Mouse (Mus musculus) c-Kit-positive CD71-positive TER-119-positive erythroid progenitor cells, embryonic 14.5 days (primary cell): Measurements from ENCODE around the gene Olfr643.

ENCODE experiments used
- DNase-seq: peaks from one replicate; pipeline ENCODE4 v3.0.0-alpha.2; 2013; ENCODE audit warnings: low spot score

Gene Olfr643

GRCm38 (mm10) chr7:104137305-104137704 is at the start of gene Olfr643:
Olfr643 (minus strand) TSS chr7:104137405.
- no peak for DNase-seq

- no peak for DNase-seq
Measured at GRCm38 (mm10) chr7:104183292-104183691, 46.1 kb upstream of the Olfr643 start, which contains the start of gene Olfr648. Olfr648 (minus strand) TSS chr7:104183392.

- DNase-seq, result no peak
Measured at GRCm38 (mm10) chr7:104179074-104179473, 41.9 kb upstream of the Olfr643 start.

GRCm38 (mm10) chr7:104178422-104179054 is 41.3 kb upstream of the Olfr643 start:
- no peak for DNase-seq

GRCm38 (mm10) chr7:104175085-104175484 is 37.9 kb upstream of the Olfr643 start:
- DNase-seq, result no peak

GRCm38 (mm10) chr7:104169634-104170204 is 32.5 kb upstream of the Olfr643 start:
- no peak for DNase-seq

- DNase-seq, result no peak
Measured at GRCm38 (mm10) chr7:104167105-104167504, 29.9 kb upstream of the Olfr643 start.

GRCm38 (mm10) chr7:104150456-104150855 is 13.3 kb upstream of the Olfr643 start, which contains the start of gene Ubqlnl:
Ubqlnl (minus strand) TSS chr7:104150556.
- no peak for DNase-seq

- no peak for DNase-seq
Measured at GRCm38 (mm10) chr7:104143179-104143578, 6.0 kb upstream of the Olfr643 start, which contains the start of gene Ubqln3. Ubqln3 (minus strand) TSS chr7:104143279.

GRCm38 (mm10) chr7:104129726-104130125 is 7.5 kb downstream of the Olfr643 start, which contains the start of gene Ubqln5:
Ubqln5 (minus strand) TSS chr7:104129826.
- DNase-seq, result no peak

GRCm38 (mm10) chr7:104104757-104104972 is 32.5 kb downstream of the Olfr643 start, which contains the start of gene Olfr646:
Olfr646 (plus strand) TSS chr7:104104873.
- no peak for DNase-seq

GRCm38 (mm10) chr7:104103913-104104756 is 33.1 kb downstream of the Olfr643 start:
- DNase-seq, result no peak

GRCm38 (mm10) chr7:104085365-104085764 is 51.8 kb downstream of the Olfr643 start, which contains the start of gene Olfr645:
Olfr645 (minus strand) TSS chr7:104085465.
- DNase-seq, result no peak

GRCm38 (mm10) chr7:104071769-104072168 is 65.4 kb downstream of the Olfr643 start, which contains the start of gene Olfr644:
Olfr644 (minus strand) TSS chr7:104071869.
- no peak for DNase-seq

GRCm38 (mm10) chr7:104061345-104061744 is 75.9 kb downstream of the Olfr643 start, which contains the start of gene 4930516K23Rik:
4930516K23Rik (minus strand) TSS chr7:104061445.
- DNase-seq, result no peak

- DNase-seq, result no peak
Measured at GRCm38 (mm10) chr7:104059215-104059614, 78.0 kb downstream of the Olfr643 start.

GRCm38 (mm10) chr7:104052566-104052965 is 84.6 kb downstream of the Olfr643 start, which contains the start of gene Olfr642:
Olfr642 (minus strand) TSS chr7:104052666.
- DNase-seq, result no peak

GRCm38 (mm10) chr7:104050745-104051144 is 86.5 kb downstream of the Olfr643 start:
- no peak for DNase-seq

GRCm38 (mm10) chr7:104035145-104035544 is 102.1 kb downstream of the Olfr643 start, which contains the start of gene Olfr641:
Olfr641 (plus strand) TSS chr7:104035445.
- DNase-seq, result no peak

- DNase-seq, result no peak
Measured at GRCm38 (mm10) chr7:104026978-104027377, 110.2 kb downstream of the Olfr643 start.

GRCm38 (mm10) chr7:104025473-104025872 is 111.7 kb downstream of the Olfr643 start, which contains the start of gene Olfr640:
Olfr640 (minus strand) TSS chr7:104025573.
- no peak for DNase-seq

GRCm38 (mm10) chr7:104021651-104022050 is 115.6 kb downstream of the Olfr643 start:
- DNase-seq, result no peak
